Mouse (Mus musculus) heart, adult 2 months (tissue): ENCODE measurements around the gene Dgkb.

ENCODE experiments used
- CTCF ChIP-seq: fragments of 200-600 bp; IDR thresholded peaks from 2 replicates; pipeline ENCODE4 v1.8.1; 2022; ENCODE audit warnings: antibody characterized with exemption, mild to moderate bottlenecking, moderate library complexity
- EP300 ChIP-seq: fragments of 200-500 bp; IDR thresholded peaks from 2 replicates; pipeline ENCODE4 v1.6.1; 2011; ENCODE audit warnings: low read depth, low read length, control low read depth; ENCODE audit not compliant: insufficient read depth
- POLR2A ChIP-seq: fragments of 200-500 bp; IDR thresholded peaks from 2 replicates; pipeline ENCODE4 v1.6.1; 2011; ENCODE audit warnings: mild to moderate bottlenecking, low read depth, low read length, control low read depth; ENCODE audit not compliant: insufficient read depth

DNA sequence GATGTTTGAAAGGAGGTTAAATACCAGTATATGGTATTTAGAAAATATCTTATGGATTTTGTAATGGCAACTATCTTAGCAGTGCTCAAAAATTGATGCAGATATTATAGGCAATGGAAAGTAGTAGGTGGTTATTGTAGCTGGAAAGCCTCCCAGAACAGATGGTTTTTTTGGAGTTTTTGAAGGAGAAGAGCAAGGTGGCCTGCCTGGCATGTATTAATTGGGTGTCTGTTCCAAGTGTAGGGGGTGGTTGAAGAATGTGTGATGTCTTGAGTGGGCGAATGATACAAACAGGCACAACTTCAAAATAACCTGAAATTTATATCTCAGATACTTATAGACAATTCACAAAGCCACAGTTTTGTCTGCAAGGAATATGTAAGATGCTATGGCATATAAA, 538.9 kb downstream of the Dgkb start:
- TF ChIP-seq CTCF (no peak), EP300 (no peak), POLR2A (no peak)
